ENCODE assay signal across 12 mouse cellular contexts in the genomic region with DNA sequence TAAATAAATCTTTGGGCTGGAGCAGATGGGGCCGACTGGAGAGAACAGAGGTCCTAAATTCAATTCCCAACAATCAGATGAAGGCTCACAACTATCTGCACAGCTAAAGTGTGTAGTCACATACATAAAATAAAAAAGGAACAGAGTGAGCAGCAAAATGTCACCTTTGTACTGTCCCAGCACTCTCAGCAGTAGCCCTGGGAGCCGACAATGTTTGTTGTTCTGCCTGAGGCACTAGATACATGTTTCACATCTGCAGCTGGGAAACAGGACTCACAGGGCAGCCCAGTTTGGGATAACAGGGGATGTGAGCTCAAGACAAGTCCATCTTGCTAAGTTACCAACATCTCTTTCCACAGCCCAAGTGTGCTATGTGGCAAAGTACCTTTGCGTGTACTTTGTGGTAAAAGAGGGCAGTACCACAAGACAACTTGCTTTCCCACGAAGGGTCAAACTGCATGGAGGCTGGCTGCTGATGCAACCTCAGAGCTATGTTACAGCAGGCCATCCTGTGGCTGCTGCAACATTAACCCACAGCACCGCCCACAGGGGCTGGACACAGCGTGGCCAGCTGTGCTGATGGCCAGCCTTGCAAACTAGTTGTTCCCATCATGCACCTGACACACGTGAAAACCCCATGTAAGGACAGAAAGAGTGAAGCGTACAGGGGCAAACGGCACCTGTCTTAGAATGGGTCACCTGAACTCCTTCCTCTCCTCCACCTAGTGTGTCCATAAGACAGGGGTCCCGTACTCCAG. TPM values are rescaled to one million over a fixed set of nuclear protein-coding genes. Genes with fewer than 3 reads are reported as not detected.
DNase-seq lines count a peak whose midpoint lies in the region; ATAC-seq and TF ChIP-seq lines count a peak whose summit lies in the region.
"Had no signal": no experiment of that assay in that cellular context is flagged by ENCODE, and none has a peak within 500 bp of the region (broad histone marks: within the 10 kb centered on the region; RNA-seq: fewer than 3 reads in every experiment).

No protein-coding gene starts in this region.

- H3K27ac ChIP-seq in liver, embryonic 14.5 days = peak overlapping the region; percentile 4; the same call in 1 of the 2 replicates
- H3K27ac ChIP-seq: forebrain, embryonic 15.5 days; hindbrain, embryonic 13.5 days; limb, embryonic 13.5 days had no signal

- H3K36me3 ChIP-seq in C2C12 (ENCODE audit: control insufficient read depth, insufficient read depth) = peaks cover 64% of the 10 kb centered on the region
- H3K36me3 ChIP-seq in liver, embryonic 14.5 days (replicated peaks; ENCODE audit: control insufficient read depth, insufficient read depth, low read depth) = peaks cover 41% of the 10 kb centered on the region

- H3ac ChIP-seq in C2C12 (ENCODE audit: control insufficient read depth, insufficient read length, low read depth) = peak overlapping the region; percentile 38

- ATAC-seq in liver, embryonic 14.5 days (ENCODE audit: insufficient read depth) = peak; percentile 75
- ATAC-seq: forebrain, embryonic 15.5 days had no signal

- H3K4me3 ChIP-seq in C2C12 (ENCODE audit: insufficient read depth, poor library complexity, severe bottlenecking) = no peak overlapping the region
- H3K4me3 ChIP-seq in liver, embryonic 14.5 days (ENCODE audit: insufficient read depth in 1 of 2, low read depth in 2 of 2, low read length in 2 of 2) = no peak overlapping the region
- H3K4me3 ChIP-seq: forebrain, embryonic 15.5 days; hindbrain, embryonic 13.5 days; limb, embryonic 13.5 days had no signal

- no peak overlapping the region for H3K9ac ChIP-seq in liver, embryonic 14.5 days (replicated peaks)
- H3K9ac ChIP-seq: forebrain, embryonic 15.5 days; hindbrain, embryonic 13.5 days; limb, embryonic 13.5 days had no signal

- peaks cover 80% of the 10 kb centered on the region for H3K79me2 ChIP-seq in C2C12 (ENCODE audit: control insufficient read depth, insufficient read depth)

- H3K4me2 ChIP-seq in liver, embryonic 14.5 days (ENCODE audit: low read depth) = no peak overlapping the region
- H3K4me2 ChIP-seq: forebrain, embryonic 15.5 days; hindbrain, embryonic 13.5 days; limb, embryonic 13.5 days had no signal

- TF ChIP-seq EP300 in liver, embryonic 14.5 days (IDR thresholded peaks at IDR 0.05; ENCODE audit: low read depth) = no peak

- peaks cover 33% of the 10 kb centered on the region for H3K79me3 ChIP-seq in C2C12 (ENCODE audit: low read depth)

- WGBS in liver, embryonic 14.5 days (ENCODE audit: insufficient replicate concordance) = 70% methylated on average over 10 of the region's 10 CpGs

- H3K4me1 ChIP-seq in liver, embryonic 14.5 days (replicated peaks; ENCODE audit: control insufficient read depth in 2 of 2, insufficient read depth in 2 of 2, low read length in 1 of 2) = peaks cover 0 to 2% of the 10 kb centered on the region in 2 experiments; a peak in 1 of 4 replicates
- H3K4me1 ChIP-seq: forebrain, embryonic 15.5 days; hindbrain, embryonic 13.5 days; limb, embryonic 13.5 days had no signal

- no peaks in the 10 kb centered on the region for H3K9me3 ChIP-seq in liver, embryonic 14.5 days (ENCODE audit: control insufficient read depth, low read length)
- H3K9me3 ChIP-seq: forebrain, embryonic 15.5 days; hindbrain, embryonic 13.5 days; limb, embryonic 13.5 days had no signal

- no peak for TF ChIP-seq CTCF in C2C12 (IDR thresholded peaks at IDR 0.05; ENCODE audit: control insufficient read depth, insufficient read depth, insufficient read length)
- TF ChIP-seq CTCF in liver, embryonic 14.5 days (IDR thresholded peaks at IDR 0.05; ENCODE audit: low read depth) = no peak

- peak; percentile 89 for DNase-seq in 3T3-L1 (ENCODE audit: low read depth, low spot score)
- peak; percentile 34 for DNase-seq in kidney, adult 11 months
- peak in 2 of 3 experiments; percentile 24 to 34 for DNase-seq in liver, embryonic 14.5 days (ENCODE audit: low read depth in 3 of 3, low spot score in 3 of 3)
- DNase-seq in layer of hippocampus, adult 9-11 months = no peak
- no peak for DNase-seq in urinary bladder, adult 18-20 months (ENCODE audit: low spot score in 2 of 2)
- DNase-seq in thymus, postnatal 10 days (ENCODE audit: low spot score in 2 of 2) = no peak
- DNase-seq in spleen, adult 18-20 months = no peak
- DNase-seq: cerebellum, postnatal 36 days had no signal

- no peaks in the 10 kb centered on the region for H3K27me3 ChIP-seq in C2C12 (ENCODE audit: control insufficient read depth, insufficient read depth, insufficient read length)
- H3K27me3 ChIP-seq in liver, embryonic 14.5 days (ENCODE audit: control insufficient read depth, insufficient read depth, low read length) = no peaks in the 10 kb centered on the region
- H3K27me3 ChIP-seq: forebrain, embryonic 15.5 days; hindbrain, embryonic 13.5 days; limb, embryonic 13.5 days had no signal

TF ChIP-seq in C2C12, 6 proteins besides CTCF, POLR2A, EP300 and RAD21:
- TF ChIP-seq MYOG (IDR thresholded peaks at IDR 0.05; ENCODE audit: control insufficient read depth, extremely low read depth, insufficient read length) (no peak), MAX (IDR thresholded peaks at IDR 0.05) (peak; percentile 92), FOSL1 (IDR thresholded peaks at IDR 0.05; ENCODE audit: insufficient read depth, low read length, poor library complexity, severe bottlenecking) (no peak), CEBPB (IDR thresholded peaks at IDR 0.05; ENCODE audit: low read depth) (peak; percentile 83), USF1 (IDR thresholded peaks at IDR 0.05; ENCODE audit: low read depth) (no peak), MYOD1 (IDR thresholded peaks at IDR 0.05; ENCODE audit: control insufficient read depth, insufficient read length, low read depth) (peak; percentile 50)

RNA-seq across cellular contexts. Expression of gene Ubr2, which starts 15.5 kb away (rescaled TPM):
- 18.1 TPM for polyA plus RNA-seq in C2C12 (2012; fragmentation: generic; extraction: Trizol)
- 7.2 and 9.7 TPM in 2 replicates for polyA plus RNA-seq in liver, embryonic 14.5 days (2012; rRNA removed)
- polyA plus RNA-seq in liver, embryonic 14.5 days (2014; fragmentation: Nextera tagmentation; extraction: Ambion mirVana) = 7.3 and 9.5 TPM in 2 replicates

Comparison
In these comparisons a context has a peak if more than half of its experiments do, and no peak if none do; other contexts are left out.
1. DNase-seq: peak in 3T3-L1 (single experiment), kidney, adult 11 months (single experiment) and liver, embryonic 14.5 days (2 of 3); none in layer of hippocampus, adult 9-11 months (single experiment), urinary bladder, adult 18-20 months (0 of 2), thymus, postnatal 10 days (0 of 2) and spleen, adult 18-20 months (0 of 2).